Mouse (Mus musculus): ENCODE results near the gene Ino80b.

Gene Ino80b

DNA sequence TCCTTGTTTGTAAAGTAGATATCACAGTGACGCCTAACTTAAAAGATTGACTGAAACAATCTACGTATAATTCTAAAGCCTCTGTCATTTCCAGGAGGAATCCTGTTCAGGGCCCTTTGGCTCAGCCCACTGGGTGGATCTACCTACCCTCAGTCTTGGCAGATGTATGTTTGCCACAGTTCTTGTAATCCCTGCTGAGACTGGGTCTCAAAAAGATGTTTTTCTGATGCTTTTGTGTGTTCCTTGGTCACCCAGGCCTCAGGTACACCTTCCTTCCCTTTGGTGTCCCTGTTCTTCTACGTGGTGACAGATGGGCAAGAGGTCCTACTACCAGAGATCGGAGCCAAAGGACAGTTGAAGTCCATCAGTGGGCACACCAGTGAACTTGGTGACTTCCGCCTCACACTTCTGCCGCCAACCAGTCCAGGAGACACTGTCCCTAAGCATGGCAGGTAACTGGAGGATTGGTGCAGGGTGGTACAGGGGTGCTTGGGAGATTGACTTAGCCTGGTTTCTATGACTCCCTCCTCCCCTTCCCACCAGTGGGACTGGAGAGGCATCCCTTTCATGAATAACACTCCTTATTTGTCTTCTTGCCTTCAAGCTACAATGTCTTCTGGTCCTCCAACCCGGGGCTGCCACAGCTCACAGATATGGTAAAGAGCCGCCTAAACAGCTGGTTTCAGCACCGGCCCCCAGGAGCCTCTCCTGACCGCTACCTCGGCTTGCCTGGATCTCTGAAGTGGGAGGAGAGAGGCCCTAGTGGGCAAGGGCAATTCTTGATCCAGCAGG is 8.7 kb downstream of the Ino80b start:
- peak; percentile 51 for DNase-seq

DNA sequence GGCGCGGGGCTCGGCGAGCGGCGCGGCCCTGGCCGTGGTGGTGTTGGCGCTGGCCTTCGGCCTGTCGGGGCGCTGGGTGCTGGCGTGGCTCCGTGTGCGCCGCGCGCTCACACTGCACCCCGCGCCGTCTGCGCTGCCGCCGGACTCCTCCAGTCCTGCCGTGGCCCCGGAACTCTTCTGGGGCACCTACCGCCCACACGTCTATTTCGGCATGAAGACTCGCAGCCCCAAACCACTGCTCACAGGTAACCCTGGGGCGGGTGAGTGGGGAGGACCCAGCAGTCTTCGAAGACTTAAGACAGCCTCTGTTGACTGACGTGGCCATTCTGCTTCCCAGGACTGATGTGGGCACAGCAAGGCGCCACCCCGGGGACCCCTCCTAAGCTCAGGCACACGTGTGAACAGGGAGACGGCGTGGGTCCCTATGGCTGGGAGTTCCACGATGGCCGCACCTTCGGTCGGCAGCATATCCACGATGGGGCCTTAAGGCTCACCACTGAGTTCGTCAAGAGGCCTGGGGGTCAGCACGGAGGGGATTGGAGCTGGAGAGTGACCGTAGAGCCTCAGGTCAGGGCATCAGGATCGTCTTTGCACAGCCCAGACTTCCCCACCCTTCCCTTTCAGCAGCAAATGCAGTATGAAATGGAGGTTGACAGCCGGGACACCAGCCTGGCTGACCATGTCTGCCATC is 9.4 kb downstream of the Ino80b start:
- peak; percentile 54 for DNase-seq

DNA sequence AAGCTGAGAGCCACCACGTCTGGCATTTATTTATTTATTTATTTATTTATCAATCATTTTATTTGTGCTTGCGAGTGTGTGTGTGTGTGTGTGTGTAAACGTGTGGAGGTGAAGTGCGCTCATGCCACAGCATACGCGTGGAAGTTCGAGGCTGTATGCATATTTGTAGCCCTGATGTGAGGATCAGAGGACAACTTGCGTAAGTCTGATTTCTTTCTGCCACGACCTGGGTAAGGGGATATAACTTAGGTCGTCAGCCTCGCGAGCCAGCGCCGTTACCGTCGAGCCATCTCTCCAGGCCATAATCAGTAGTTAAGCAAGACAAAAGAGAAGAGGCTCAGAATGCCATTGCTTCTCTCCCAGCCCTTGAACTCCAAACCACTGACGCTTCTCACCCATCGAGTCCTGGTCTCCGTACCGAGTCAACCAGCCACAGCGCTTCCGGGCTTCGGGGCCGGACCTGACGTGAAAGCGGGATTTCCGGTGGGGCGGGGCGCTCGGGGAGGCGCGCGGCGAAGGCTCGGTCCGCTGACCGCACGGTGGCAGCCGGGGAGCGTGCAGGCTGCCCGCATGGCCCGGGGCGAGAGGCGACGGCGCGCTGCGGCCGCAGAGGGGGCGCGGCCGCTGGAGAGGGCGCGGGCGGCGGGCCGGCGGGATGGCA is 10.1 kb downstream of the Ino80b start, which contains the start of gene Mogs:
Gene Mogs (plus strand): TSS at position 486 of the 661 bp plus-strand sequence.
- DNase-seq = peak; percentile 89

- DNase-seq = peak; percentile 17
Observed at GRCm38 (mm10) chr6:83111510-83112136, 13.6 kb downstream of the Ino80b start.

- peak; percentile 86 for DNase-seq
Observed at GRCm38 (mm10) chr6:83108762-83109668, 16.2 kb downstream of the Ino80b start, which contains the start of gene Mrpl53. Mrpl53 (plus strand) TSS chr6:83109040.

GRCm38 (mm10) chr6:83107566-83108400 is 17.4 kb downstream of the Ino80b start:
- DNase-seq = peak; percentile 76

GRCm38 (mm10) chr6:83104158-83104557 is 21.1 kb downstream of the Ino80b start:
- DNase-seq = peak; percentile 12

- DNase-seq = peak; percentile 37
Observed at GRCm38 (mm10) chr6:83103130-83103650, 22.0 kb downstream of the Ino80b start.

DNA sequence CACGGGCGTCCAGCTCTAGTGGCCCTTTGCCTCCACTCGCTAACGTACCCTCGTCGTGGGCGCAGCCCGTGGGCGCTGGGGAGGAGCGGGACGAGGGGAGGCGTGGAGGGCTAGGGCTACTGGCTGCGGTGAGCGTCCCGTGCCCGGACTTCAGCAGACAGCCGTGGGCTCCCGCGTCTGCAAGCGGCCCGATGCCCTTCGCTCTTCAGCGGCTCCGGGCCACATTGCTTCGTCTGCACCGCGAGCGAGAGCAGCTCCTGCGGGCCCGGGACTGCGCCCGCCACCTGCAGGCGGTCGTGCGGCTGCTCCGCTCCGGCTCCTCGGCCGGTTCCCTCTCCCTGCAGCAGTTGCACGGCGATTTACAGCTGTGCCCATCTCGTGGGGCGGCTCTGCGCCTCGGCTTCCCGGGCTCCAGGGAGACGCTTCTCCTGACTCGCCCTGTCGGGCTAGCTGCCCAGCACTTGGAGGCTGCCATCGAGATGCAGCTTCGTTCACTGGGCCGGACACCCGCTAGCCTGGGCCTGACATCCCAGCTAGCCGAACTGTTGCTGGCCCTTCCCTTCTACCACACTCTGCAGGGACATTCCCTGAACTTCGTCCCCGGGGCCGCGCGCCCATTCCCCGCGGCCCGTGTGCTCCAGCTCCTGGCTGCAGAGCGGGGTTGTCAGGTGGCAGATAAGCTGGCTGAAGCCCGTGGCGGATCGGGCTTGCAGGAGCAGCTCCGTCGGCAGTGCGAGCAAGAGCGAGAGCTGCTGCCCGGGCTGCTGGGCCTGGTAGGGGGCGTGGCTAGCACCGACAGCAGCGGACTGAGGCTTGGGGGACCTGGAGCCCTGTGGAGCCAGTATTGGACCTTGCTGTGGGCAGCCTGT is 23.3 kb downstream of the Ino80b start:
- DNase-seq = peak; percentile 57

DNA sequence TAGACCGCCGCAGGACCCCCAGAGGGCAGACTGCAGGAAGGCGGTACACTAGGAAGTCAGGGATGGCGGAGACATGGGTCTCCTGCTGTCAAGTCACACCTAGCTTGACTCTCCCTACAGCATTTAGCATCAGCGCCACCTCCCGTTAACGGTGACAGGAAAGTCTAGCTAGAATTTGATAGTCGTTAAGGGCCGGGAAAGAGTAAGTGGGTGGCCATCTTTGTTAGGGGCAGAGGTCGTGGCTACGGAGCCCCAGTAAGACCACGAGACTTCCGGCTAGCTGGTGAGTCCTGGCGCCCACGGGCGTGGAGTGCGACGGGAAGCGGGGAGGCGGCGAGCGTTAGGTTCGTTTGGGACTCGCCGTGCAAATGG is 23.9 kb downstream of the Ino80b start, which contains the start of the genes Ccdc142 and Gm42688:
Gene Ccdc142 (plus strand): TSS at position 286 of the 372 bp plus-strand sequence.
Gene Gm42688 (plus strand): TSS at position 302 of the 372 bp plus-strand sequence.
- peak; percentile 94 for DNase-seq

- no peak for DNase-seq
Observed at GRCm38 (mm10) chr6:83098411-83098810, 26.8 kb downstream of the Ino80b start.

GRCm38 (mm10) chr6:83095968-83096367 is 29.3 kb downstream of the Ino80b start:
- DNase-seq = no peak

GRCm38 (mm10) chr6:83092416-83093127 is 32.7 kb downstream of the Ino80b start:
- DNase-seq = no peak

DNA sequence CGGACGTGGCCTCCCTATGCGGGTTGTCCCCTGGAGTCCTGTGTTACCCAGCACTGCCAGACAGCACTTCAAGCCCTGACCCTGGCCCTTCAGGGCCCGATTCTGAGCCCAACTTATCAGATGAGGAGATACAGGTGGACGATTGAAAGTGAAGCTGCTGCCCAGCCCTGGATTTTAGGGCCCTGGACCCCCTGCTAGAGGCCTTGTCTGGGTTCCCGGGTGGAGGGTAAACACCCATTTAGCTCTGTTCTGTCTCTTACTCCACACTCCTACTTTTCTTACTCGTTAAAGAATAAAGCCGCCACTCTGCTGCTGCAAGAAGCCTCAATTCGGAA is 37.3 kb downstream of the Ino80b start:
- DNase-seq = no peak

- no peak for DNase-seq
Observed at GRCm38 (mm10) chr6:83087205-83087925, 37.9 kb downstream of the Ino80b start.

GRCm38 (mm10) chr6:83086121-83087035 is 38.9 kb downstream of the Ino80b start, which contains the start of gene Lbx2:
Lbx2 (plus strand) TSS chr6:83086367.
- no peak for DNase-seq

DNA sequence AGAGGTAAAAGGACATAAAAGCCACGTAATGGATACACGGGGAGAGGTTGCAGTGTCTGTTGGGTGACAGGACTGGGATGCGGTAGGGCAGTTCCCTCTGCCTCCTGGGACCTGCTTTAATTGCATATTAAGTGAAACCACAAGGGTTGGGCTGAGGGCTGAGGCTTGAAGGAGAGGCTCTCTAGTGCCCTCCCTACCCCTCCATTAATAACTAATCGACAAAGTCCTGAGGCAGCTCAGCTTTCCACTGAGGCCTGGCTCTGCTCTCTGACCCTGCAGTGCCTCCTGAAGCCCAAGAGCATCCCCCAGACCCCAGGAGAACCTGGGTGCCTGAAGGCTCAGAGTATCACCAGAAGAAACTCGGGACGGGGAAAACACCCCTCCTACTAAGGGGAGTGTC is 40.8 kb downstream of the Ino80b start:
- no peak for DNase-seq

Data from cerebellum, adult 9-10 months (tissue).